Mouse (Mus musculus): ENCODE results near the gene Sdha. TPM values are rescaled to one million over a fixed set of nuclear protein-coding genes. Genes with fewer than 3 reads are reported as not detected.

Sdha gene
- polyA plus RNA-seq, 1 experiment from 2014 or later, result 238 TPM

GRCm38 (mm10) chr13:74296376-74296775 is 53.7 kb downstream of the Sdha start:
- H3K36me3 ChIP-seq (replicated peaks), result no peaks in the 10 kb centered on the region
- 82% methylated on average over 7 of the region's 7 CpGs for WGBS

GRCm38 (mm10) chr13:74292167-74292566 is 57.9 kb downstream of the Sdha start, which contains the start of gene Ahrr:
Ahrr (minus strand) TSS chr13:74292331.
- 0 out of 2 replicates have a peak, but pooled peaks cover 11% of the 10 kb centered on the region for H3K27me3 ChIP-seq (replicated peaks)
- peaks cover 6% of the 10 kb centered on the region; the same call in 1 of the 2 replicates for H3K4me1 ChIP-seq
- H3K9ac ChIP-seq, result no peak within 1 kb of the TSS
- WGBS, result 3% methylated on average over 27 of the region's 27 CpGs
- peak within 1 kb of the TSS; percentile 54 for H3K4me2 ChIP-seq
- H3K27ac ChIP-seq, result no peak within 1 kb of the TSS
- no peaks in the 10 kb centered on the region for H3K36me3 ChIP-seq (replicated peaks)
- H3K9me3 ChIP-seq, result no peaks in the 10 kb centered on the region
- H3K4me3 ChIP-seq, result peak within 1 kb of the TSS; percentile 26
- no peak; the same call in 1 of the 2 replicates for ATAC-seq (replicated peaks)

More at GRCm38 (mm10) chr13:74296376-74296775, 53.7 kb downstream of the Sdha start:
- no peak overlapping the region for H3K4me3 ChIP-seq
- no peak overlapping the region for H3K4me2 ChIP-seq
- H3K9ac ChIP-seq, result no peak overlapping the region
- peaks cover 6% of the 10 kb centered on the region; the same call in 1 of the 2 replicates for H3K4me1 ChIP-seq
- H3K27me3 ChIP-seq (replicated peaks), result 0 out of 2 replicates have a peak, but pooled peaks cover 11% of the 10 kb centered on the region
- no peaks in the 10 kb centered on the region for H3K9me3 ChIP-seq
- H3K27ac ChIP-seq, result no peak overlapping the region
- ATAC-seq (replicated peaks), result no peak

GRCm38 (mm10) chr13:74289646-74290045 is 60.4 kb downstream of the Sdha start:
- ATAC-seq (replicated peaks), result no peak
- WGBS, result 81% methylated on average over 5 of the region's 5 CpGs
- peaks cover 6% of the 10 kb centered on the region; the same call in 1 of the 2 replicates for H3K4me1 ChIP-seq
- H3K9ac ChIP-seq, result no peak overlapping the region
- H3K36me3 ChIP-seq (replicated peaks), result no peaks in the 10 kb centered on the region
- H3K27ac ChIP-seq, result no peak overlapping the region
- no peak overlapping the region for H3K4me3 ChIP-seq
- 0 out of 2 replicates have a peak, but pooled peaks cover 11% of the 10 kb centered on the region for H3K27me3 ChIP-seq (replicated peaks)
- H3K4me2 ChIP-seq, result no peak overlapping the region
- no peaks in the 10 kb centered on the region for H3K9me3 ChIP-seq

DNA sequence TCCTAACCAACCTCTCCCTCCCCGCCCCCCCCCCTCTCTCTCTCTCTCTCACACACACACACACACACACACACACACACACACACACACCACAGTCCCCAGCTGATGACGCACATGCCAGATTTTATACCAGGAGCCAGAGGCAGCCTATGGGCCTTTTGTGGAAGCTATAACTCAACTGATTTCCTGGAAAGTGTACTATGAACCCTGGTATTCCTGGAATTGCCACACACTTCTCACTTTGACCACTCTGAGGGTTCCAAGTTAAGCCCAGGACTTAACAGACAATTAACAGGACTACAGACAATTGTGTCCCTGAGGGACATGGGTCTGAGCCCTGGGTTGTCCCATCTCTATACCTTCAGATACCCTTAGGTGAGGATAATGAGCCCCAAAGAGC is 67.8 kb downstream of the Sdha start:
- H3K4me2 ChIP-seq, result no peak overlapping the region
- no peaks in the 10 kb centered on the region for H3K36me3 ChIP-seq (replicated peaks)
- H3K9ac ChIP-seq, result no peak overlapping the region
- H3K9me3 ChIP-seq, result no peaks in the 10 kb centered on the region
- H3K4me3 ChIP-seq, result no peak overlapping the region
- no peak overlapping the region for H3K27ac ChIP-seq
- no peaks in the 10 kb centered on the region for H3K4me1 ChIP-seq
- ATAC-seq (replicated peaks), result no peak
- no peaks in the 10 kb centered on the region for H3K27me3 ChIP-seq (replicated peaks)
- WGBS, result 58% methylated on average over 2 of the region's 2 CpGs

DNA sequence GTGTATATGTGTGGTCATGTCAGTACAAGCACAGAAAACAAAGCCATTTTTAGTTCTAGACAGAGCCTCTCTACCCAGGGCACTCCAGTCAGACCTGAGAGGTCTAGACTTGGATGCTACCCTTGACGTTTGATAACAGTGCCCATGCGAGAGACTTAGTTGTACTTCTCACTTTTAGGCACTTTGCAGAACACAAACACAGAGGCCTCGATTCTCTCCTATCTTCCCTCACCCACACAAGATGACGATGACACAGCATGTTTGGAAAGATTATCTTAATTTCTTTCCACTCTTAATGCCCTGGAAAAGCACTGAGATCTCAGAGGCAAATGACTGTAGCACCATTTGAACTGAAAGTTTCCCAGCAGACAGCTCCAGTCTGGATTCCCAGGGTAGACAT is 74.4 kb downstream of the Sdha start:
- WGBS, result 88% methylated on average over 4 of the region's 4 CpGs
- no peak for ATAC-seq (replicated peaks)
- Histone ChIP-seq H3K9me3 (no peaks in the 10 kb centered on the region), H3K4me3 (no peak overlapping the region), H3K9ac (no peak overlapping the region), H3K4me2 (no peak overlapping the region), H3K4me1 (no peaks in the 10 kb centered on the region), H3K36me3 (replicated peaks) (no peaks in the 10 kb centered on the region), H3K27ac (no peak overlapping the region), H3K27me3 (replicated peaks) (no peaks in the 10 kb centered on the region)

Other genes starting within 250 kb of the Sdha start
- gene Slc9a3, start 228.8 kb downstream of the Sdha start, polyA plus RNA-seq (2015; fragmentation: Nextera tagmentation; extraction: Ambion mirVana), result 0.26 TPM in 1 of 2 replicates, not detected in the other
- gene Exoc3, start 141.5 kb downstream of the Sdha start, polyA plus RNA-seq (2015; fragmentation: Nextera tagmentation; extraction: Ambion mirVana), result 128 and 145 TPM in 2 replicates
- 0.43 and 0.88 TPM in 2 replicates for gene Ahrr, start 57.9 kb downstream of the Sdha start, polyA plus RNA-seq (2015; fragmentation: Nextera tagmentation; extraction: Ambion mirVana)
- 106 and 118 TPM in 2 replicates for gene Pdcd6, start 32.7 kb downstream of the Sdha start, polyA plus RNA-seq (2015; fragmentation: Nextera tagmentation; extraction: Ambion mirVana)
- gene Ccdc127, start within 50 bp of the Sdha start, polyA plus RNA-seq (2015; fragmentation: Nextera tagmentation; extraction: Ambion mirVana), result 38.8 and 44.5 TPM in 2 replicates
- gene Lrrc14b, start 13.7 kb upstream of the Sdha start, polyA plus RNA-seq (2015; fragmentation: Nextera tagmentation; extraction: Ambion mirVana), result not detected in 2 replicates
- 9.0 and 9.6 TPM in 2 replicates for gene Zfp72, start 40.6 kb upstream of the Sdha start, polyA plus RNA-seq (2015; fragmentation: Nextera tagmentation; extraction: Ambion mirVana)
- gene Ftl1-ps1, start 49.4 kb upstream of the Sdha start, polyA plus RNA-seq (2015; fragmentation: Nextera tagmentation; extraction: Ambion mirVana), result 75.3 and 105 TPM in 2 replicates
- gene Zfp825, start 143.7 kb upstream of the Sdha start, polyA plus RNA-seq (2015; fragmentation: Nextera tagmentation; extraction: Ambion mirVana), result 17.1 and 19.7 TPM in 2 replicates

All from midbrain, embryonic 15.5 days (tissue).